Mouse (Mus musculus) frontal cortex, postnatal 36 days (tissue): ENCODE measurements around the gene Ppp3ca.

ENCODE experiments used
- DNase-seq, 2 experiments: peaks; one replicate each; pipeline ENCODE4 v3.0.0; 2022; ENCODE audit warnings: low spot score in 2 of 2

The Ppp3ca gene

DNA sequence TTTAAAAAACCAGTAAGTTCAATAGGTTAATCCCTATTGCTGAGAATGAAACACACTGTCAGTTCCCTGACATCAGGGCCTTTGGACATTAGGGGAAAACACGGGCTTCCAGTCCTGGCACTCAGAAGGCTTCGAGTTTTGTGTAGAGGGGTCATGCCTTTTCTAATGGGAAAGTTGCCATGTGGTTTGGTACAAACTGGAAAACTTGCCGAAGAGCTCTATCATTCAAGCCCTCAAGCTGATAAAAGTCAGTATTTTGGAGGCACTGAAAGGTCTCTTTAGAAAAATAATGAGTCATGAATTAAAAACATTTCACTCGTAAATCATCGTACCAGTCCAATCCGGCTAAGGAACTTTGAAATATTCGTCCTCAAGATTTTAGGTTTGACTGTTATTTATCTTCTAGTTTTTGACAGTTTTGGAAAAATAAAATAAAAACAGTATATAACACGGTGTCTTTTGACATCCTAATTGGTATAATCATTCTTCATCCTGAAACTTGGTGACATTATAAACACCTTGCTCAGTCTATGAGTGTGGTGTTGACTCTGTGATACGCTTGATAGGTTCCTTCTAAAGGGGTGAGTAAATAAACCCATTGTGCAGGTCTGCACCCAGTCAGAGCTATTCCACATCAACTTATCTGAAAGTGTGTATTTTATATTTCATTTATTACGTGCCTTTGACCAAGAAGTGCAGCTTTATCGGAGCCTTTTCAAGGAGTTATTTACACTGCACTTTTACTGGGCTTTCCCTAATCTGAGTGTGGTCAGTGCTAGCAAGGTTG lies 192.3 kb downstream of the Ppp3ca start:
- no peak for DNase-seq

DNA sequence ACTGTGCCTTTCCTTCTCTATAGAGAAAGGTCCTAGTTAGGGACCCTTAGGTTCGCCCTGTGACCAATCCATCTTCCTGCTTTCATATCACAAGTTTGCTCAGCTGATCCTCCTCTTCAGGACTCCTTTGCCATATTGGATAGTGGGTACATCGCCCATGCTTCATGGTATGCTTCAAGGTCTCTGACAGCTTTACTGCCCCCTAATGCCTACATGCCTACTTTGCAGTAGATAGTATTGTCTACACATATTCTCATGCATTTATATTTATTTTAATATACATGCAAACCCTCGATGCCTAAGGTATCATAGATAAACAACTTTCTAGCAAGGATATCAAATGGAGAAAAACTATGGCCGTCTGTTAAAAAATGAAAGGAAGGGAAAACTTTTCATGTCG lies 193.2 kb downstream of the Ppp3ca start:
- DNase-seq = no peak

DNA sequence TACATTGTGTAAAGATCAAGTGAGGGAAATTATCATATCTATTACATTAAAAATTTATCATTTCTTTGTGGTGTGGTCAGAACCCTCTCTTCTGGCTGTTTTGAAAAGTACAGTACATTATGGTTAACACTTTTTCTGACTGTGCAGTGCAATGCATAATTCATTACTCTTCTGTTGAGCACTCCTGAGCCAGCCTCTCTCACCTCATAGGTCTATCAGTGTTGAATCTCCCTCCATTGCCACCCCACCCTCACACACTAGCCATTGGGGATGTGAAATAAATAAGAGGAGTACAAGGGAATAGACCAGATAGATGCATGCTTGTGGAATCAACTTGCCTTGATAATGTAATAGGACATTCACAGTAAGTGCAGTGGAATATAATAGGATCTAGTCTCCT lies 194.4 kb downstream of the Ppp3ca start:
- no peak for DNase-seq

DNA sequence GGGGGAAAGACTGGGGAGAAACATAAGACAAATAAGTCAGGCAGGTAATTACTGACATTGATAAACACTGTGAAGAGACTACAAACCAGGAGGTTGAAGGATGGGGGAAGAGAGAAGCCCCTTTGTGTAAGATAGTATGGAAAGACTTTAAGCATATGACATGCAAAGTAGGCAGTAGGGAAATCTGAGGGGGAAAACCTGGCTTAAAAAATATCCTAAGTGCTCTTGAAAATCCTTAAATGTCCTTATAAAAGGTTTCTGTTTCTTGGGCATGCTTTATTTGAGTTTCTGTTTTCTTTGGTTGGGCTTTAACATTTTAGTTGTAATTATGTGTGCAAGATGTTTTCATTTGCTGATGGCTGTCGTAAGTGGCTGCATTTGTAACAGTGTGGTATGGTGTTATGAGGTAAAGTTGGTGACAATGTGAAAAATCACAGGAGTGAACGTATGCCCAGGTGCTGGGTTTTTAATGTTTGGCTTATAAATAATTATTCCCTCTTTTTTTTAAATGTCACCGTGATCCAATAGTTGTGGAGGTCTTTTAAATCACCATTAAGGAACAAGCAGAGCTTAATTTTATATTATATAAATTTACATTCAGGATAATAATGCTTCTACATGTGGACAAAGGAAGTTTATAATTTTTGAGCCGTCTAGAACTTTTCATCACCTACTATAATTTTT lies 195.4 kb downstream of the Ppp3ca start:
- DNase-seq = no peak

DNA sequence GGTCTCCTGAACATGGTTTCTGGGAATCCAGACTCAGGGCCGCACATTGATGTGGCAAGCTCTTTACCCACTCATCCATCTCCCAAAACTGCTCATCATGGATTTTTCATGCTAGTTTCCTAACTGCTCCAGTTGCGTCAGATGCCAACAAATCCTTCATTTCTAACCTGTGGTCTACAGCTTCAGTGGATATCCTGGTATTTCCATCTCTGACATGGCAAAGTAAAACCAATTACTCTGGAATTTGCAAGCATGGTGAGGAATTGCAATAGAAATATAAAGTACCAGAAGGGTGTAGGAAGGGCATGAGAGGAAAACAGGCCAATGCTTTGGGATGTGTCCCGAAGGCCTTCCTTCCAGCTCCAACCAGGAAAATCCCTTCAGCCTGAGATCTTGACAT lies 196.2 kb downstream of the Ppp3ca start:
- DNase-seq = no peak

DNA sequence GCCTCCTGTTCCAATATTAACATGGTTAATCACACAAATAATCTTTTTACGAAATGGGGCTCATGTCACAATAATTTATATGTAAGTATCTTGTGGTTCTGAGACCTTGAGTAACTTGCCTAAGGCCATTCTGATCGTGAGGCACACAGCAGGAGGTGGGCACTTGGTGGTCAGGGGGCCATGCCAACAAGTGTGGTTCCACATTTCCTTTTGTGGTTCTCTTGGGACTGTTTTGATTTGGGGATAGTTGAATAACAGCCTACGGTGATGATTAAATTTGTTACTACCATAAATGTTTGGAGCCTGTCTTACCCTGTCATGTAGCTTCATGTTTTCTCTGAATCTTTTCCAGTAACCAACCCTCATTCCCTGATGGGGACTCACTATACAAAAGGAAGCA lies 196.6 kb downstream of the Ppp3ca start:
- DNase-seq = no peak

DNA sequence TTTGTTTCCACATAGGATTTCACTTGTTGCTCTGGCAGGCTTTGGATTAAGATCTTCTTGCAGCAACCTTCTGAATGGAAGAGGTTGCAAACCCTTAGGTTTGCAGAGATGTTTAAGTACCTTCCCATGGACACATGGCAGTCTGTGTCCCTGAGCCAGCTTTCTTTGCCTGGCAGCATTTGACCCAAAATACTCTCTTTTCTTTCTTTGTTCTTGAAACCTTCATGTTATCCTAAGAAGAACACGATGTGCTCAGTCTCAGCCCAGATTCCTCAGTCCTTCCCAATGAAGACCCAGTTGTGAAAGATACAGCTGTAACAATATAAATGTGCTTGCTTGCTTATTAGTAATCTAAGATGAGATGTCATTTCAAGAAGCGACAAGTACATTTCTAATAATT lies 197.4 kb downstream of the Ppp3ca start:
- DNase-seq = no peak

DNA sequence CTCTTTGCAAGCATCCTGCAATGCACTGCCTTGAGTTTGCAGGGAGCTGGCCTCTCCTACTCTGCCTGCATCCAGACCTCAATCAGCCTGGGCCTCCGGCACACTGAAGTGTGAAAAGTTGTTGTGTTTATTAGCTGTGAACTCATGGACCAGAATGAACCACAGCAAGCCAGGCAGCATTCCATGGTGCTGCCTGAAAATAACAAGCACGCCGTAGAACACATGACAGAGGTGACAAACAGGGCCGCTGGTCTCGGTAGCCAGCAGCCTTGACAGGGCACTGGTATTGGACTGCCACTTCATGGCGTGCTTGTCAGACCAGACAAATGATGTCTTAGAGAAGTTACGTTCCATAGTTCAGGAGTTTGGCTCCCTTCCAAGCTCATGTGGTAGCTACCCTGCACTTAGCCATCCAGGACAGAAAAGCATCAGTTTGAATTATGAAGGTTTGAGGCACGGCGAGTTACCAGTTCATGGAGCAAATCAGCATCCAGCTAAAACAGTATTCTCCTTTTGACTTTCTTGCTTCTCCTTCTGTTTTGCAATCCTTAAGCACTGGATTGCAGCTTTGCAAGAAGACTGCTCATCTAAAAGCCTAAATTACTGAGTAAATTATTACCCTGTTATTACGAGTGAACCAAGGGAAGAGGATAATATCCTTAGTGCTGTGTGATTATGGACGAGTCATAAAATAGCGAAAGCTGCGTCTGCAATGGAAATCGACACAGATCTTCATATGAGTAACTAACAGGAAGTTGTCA lies 202.0 kb downstream of the Ppp3ca start:
- no peak for DNase-seq

DNA sequence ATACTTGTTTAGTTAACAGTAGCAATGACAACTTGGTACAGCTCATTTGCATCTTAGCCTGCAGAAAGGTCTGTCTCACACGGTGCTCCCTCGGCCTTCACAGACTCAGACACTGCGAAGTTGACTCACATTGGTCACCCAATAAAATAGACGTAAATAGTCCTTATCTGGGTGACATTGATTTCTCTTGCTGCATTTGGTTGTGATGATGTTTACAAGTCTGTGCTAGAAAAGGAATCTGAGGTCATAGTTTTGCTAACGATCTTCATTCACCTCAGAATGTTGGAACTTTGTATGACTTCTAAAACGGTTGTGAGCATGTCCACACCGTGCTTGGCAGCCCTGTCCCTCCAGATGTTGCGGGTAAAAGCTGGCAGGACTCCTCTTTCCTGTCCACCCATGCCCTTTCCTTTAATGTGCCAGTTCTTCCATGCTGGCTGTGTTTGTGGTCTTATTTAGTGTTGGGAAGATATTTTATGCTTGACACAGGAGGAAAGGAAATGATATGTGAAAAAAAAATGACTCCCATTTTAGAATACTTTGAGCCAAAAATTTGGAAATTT lies 202.7 kb downstream of the Ppp3ca start:
- DNase-seq = no peak

DNA sequence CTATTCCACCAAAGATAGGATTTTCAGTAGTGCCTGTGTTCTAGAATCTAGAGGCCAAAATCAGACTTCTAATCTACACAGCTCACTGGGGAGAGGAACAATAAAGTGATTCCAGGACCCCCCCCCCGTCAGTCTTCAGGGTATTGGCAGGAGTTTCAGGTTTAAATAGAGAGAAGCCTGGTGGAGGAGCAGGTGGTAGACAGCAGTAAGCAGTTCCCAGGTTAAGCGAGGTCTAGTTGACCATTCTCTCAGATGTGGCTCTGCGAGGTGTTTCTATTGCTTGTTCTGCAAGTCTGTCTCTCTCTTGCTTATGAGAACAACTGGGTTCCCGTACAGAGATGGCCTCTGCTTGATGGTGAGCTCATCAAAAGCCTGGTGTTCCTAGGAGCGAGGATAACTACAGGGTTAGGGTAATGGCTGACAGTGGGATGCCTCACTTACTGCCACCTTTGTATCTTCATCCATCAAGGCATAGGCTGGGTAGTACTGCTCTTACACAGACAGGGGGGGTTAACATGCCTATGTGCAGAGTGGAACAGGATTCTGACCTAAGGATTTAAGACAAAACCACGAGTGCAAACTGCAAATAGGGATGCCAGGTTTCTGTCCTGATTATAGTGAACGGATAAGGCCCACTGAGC lies 204.0 kb downstream of the Ppp3ca start:
- DNase-seq = no peak

DNA sequence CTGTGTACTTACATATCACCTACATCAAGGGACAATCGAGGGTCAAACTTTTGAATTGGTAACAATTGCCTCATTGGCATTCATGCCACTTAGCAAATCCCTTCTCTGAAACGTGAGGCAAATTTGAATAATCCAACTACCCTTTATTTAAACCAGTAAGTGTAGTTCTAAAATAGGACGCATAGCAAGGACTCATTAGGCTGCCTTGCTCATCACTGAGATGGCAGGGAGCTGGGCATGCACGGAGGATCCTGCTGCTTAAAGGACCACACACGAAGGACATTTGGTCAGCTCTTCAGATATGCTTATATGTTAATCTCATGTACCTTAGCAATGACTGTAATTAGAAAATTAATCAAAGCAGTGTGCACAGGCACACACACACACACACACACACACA lies 204.6 kb downstream of the Ppp3ca start:
- no peak for DNase-seq

DNA sequence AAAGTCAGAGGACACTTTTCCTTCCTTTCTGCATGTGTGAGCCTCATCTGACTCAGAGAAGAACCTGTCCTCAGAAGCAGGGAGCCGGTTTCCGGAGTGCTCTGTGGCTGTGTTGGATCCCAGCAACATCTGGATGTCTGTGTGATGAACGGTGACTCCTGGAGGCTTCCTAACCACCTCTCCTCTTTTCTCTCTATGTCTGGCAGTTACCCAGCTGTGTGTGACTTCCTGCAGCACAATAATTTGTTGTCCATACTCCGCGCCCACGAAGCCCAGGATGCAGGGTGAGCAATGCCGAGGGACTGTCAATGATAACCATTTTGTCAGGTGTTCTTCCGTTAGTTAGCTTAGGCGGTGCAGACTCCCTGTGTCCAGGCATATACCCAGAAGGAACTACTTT lies 217.8 kb downstream of the Ppp3ca start:
- no peak for DNase-seq

DNA sequence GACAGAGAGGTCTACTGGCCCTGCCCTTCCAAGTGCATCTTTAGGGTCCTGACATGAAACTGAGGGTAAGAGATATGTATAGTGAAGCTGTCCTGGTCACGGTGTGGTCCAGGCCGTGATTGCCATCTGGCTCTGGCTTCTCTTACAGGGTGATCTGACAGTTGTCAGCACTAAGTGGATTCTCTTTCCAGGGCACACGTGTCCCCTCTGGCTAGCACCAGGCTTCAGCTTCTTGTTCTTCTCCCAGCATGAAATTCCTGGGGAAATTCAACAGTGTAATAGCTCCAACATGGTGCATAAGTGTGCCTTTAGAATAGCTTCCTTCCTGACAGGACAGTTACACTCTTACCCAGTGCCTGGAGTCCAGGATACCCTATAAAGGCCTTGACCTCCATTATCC lies 222.2 kb downstream of the Ppp3ca start:
- DNase-seq = no peak

DNA sequence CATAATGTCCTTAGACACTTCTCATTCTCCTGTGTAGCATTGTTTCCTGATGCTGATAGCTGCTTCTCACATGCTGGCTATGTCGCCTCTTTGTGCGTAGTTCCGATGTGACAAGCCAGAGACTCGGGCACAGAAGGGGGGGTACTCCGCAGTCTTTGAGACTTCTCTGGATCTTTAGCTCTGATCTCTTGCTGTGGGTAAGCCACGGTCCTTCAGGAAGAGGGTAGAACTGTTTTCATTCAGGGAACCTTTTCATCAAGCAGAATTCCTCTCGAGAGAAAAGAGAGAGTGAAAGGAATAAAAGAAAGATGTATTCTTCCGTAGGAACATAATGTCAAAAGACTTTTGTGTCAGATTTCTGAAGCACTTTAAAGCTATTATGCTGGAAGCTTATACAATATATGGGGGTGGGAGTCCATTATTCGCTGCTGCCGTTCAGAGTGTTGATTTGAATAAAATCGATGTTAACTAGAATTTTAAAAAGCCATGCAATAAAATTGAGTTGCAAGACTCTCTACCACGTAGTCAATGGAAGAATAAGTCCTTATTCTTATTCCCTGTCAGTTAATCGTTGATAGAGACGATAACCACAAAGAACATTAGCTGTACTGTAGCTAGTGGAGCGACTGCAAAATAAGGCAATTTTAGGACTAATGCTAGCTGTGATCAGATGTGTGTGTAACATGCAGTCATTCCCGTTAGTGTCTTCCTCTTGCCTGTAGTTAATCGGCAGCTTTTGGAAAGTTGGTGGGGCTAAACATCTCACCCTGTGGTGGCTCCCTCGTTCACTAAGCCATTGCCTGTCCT lies 223.9 kb downstream of the Ppp3ca start:
- no peak for DNase-seq

DNA sequence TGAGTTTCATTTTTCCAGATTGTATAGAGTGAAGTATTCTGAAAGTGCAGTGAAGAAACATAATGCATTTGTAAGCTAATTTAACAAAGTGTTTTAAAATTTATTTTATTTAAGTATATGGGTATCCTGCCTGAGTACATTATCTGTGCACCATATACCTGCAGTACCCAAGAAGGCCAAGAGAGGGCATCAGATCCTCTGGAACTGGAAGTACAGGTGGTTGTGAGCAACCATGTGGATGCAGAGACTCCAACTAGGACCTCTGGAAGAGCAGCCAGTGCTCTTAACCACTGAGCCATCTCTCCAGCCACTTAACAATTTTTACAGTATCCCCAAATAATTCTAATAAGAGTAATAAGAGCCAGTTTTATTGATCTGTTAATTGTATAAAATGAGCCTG lies 225.6 kb downstream of the Ppp3ca start:
- no peak for DNase-seq

DNA sequence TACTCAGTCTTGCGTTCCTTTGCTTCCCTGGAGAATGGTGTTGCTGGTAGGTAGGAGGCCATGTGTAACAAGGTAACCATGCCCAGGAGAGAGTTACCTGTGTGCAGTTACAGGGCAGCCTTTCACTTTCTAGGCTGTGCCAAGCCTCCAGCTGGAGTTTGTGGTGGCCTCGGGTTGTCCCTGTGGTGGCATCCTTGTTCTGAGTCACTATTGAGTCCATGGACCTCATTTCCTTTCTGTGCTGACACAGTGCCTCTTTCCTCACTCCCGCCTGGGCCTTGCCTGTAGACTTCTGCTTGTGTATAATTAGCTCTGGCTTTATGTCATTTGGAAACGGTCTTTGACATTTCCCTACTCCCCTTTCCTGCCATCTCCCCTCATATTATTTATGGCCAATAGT lies 226.4 kb downstream of the Ppp3ca start:
- no peak for DNase-seq

DNA sequence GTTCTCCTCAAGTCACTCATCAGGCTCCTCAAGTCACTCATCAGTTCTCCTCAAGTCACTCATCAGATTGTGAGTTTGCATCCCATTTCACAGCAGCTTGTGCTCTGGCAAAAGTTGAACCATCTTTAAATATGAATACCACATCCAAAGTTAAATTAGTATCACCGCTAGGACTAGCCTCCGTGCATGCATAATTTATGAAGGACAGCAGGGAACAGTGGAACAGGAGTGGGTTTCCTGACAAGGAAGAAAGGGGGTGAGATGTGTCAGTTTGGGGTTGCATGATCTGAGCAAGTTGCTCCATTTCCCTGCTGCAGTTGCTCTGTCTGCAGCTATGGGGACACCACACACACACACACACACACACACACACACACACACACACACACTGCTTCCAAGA lies 229.8 kb downstream of the Ppp3ca start:
- DNase-seq = peak in 1 of 2 experiments; percentile 33

DNA sequence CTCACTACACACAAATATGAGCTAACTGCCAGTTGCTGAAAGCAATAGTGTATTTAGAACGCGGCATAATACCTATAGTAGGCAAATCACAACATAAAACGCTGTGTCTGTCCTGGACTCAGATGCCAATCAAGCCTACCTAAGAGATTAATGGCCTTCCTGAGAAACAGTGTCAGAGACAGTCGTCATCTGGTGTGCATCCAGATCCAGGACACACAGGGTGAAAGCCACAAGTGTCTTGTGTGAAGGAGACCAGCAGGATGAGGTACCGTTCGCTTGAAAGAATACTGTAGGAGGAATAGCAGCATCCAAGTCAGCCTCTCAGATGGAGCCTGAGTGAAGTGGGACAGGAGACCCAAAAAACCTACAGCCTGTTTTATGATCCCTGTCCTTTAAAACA lies 231.1 kb downstream of the Ppp3ca start:
- no peak for DNase-seq

DNA sequence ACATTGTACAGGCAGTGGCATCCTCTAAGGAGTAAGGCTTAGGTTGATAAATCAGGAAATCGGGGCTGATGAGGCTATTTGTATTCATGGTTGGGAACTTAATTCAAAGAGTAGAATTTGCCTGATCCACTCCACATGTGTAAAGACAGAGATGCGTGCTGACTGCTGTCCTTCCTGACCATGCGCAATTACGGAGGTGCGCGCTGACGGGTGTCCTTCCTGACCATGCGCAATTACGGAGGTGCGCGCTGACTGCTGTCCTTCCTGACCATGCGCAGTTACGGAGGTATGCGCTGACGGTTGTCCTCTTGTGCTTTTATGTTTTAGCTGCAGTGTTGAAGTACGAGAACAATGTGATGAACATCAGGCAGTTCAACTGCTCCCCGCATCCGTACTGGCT lies 232.9 kb downstream of the Ppp3ca start:
- no peak for DNase-seq

DNA sequence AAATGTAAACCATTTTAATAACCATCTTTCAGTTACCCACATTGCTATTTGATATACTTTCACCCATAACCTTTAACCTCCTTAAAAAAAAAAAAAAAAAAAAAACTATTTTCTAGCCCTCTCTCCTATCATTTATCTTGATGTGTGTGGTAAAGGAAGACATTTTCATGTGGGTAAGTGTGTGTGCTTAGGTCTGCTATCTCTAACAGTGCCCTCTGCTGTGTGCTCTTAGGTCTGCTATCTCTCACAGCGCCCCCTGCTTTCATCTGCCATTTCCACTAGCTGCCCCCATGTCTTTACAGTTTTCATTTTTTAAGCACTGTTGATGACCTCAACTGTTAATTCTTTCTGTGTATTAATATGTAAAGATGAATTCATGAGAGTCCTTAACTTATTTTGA lies 235.7 kb downstream of the Ppp3ca start:
- DNase-seq = no peak

DNA sequence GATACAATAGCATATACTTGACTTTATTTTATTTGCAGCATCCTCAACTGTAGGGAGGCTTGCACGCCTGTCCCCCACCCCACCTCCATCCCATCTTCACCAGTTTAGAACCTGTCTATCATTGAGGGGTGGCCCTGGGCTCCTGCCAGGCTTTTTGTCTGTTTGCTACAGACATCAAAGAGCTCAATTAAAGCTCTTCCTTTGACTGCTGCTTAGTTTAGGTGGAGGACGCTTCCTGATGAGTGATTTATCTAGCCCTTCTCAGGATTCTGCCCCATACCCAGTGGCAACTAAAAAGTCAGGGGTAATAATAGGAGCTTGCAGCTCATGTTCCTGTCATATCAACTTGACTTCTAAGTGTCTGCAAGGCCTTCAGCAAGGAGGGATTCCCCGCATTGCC lies 239.6 kb downstream of the Ppp3ca start:
- no peak for DNase-seq
